Mouse (Mus musculus): ENCODE measurements at regions not wholly inside any gene's neighbourhood (a gene's known extent, or its start where the extent isn't known, plus 50 kb on each side); places are given as distances from the start of the nearest gene placed in this dataset.
"Not testable (repeated sequence)": the region's sequence is repeated elsewhere in the genome, so short reads cannot be mapped to it uniquely, and the experiment has no call there.

DNA sequence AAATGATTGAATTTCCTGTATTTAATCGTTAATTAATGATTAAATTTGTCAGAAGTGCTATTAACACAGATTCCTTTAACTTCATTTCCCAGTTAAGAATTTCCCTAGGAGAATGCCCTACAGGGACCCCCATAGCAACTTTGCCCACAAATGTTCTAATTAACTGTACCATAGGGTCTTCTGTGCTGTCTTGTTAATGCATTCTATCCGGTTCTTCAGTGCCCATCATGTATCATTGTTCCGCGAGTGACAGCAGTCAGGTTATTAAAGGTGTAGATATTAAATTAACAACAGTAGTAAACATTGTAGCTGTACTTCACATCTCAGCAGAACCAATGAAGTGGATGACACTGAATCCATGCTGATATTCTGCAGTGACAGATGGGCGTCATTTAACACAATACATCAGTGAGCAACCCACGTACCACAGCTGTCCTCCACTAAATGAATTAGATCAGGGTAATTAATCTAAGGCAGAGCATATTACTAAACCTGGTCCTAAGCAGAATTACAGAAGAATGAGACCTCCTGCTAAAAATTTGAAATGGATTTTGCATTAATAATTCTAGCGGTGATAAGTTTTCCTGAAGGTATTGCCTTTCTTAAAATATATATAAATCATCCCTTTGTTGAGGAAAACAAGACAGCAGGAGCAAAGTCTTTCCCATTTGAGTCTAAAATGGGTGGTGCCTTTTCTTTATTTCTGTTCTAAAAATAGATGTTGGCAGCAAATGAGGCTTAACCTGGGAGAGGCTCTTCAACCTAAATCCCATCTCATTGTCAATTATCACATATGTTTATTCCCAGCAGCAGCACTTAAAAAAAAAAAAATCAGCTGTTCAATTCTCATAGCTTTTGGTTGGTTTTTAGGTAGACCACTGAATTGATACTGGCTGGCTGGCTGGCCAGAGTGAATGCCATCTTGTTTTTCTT lies 872.3 kb downstream of the Nxph1 start:
- DNase-seq = peak; percentile 5

DNA sequence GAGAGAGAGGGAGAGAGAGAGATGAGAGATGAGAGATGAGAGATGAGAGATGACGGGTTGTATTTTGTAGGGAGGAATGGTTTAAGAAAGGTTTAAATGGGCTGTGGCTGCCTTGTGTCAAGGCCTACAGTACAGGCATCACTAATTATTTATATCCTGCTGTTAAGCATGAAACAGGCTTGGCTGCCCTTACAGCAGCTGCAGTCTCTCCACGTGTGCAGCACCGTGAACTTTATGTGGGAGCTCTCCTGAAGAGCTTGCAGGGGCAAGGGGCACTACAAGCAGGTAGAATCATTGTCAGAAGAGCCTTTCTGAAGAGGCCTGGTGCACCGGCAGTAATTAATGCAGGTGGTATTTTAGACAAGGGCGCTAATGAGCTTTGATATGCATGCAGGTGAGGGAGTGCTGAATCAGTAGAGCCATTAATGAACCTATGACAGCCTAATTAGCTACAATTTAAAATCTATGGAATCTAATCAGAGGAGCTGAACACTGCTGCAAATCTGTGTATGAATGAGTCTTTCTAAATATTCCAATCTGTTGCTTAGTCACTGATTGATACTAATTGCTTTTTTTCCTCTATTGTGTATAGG lies 886.7 kb downstream of the Nxph1 start:
- no peak for DNase-seq

DNA sequence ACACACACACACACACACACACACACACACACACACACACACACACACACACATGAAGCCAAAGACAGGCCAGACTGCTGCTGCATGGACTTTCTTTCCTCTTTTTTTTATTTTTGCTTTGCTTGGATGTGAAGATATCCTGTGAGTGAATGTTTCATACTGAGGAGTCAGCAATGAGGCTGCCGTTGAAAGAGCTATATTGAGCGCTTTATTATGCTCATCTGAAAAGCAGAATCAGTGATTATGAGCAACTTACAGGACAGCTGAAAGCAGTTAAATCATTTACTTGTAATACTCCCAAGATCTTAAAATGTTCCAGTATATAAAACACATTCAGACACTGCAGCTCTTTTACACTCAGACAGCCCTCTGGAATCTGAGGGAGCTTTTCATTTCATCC lies 894.2 kb downstream of the Nxph1 start:
- no peak for DNase-seq

DNA sequence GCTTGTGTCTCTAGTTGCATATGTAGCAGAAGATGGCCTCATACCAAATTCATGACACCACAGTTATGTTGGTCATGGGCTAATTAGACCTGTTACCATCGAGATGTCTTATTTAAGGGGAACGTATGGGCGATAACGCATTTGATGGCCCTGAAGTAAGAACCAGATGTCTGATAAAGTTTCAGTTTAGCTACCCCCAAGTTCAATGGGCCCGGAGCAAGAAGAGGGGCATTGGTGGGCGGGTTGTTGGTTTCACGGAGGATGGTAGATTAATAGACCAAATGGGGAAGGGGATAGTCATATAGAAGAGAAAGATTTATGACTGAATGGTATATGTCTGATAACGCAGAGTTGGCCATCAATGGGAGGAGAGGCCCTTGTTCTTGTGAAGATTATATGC lies 941.6 kb downstream of the Nxph1 start:
- not testable (repeated sequence) for DNase-seq

Measured in cerebellum, postnatal 10 days (tissue).